Mouse (Mus musculus) myocyte (in vitro differentiated cells): ENCODE results near the gene Unc93b1.
"Not testable (repeated sequence)": the region's sequence is repeated elsewhere in the genome, so short reads cannot be mapped to it uniquely, and the experiment has no call there.

Source experiments
- CEBPB ChIP-seq: IDR thresholded peaks from 2 replicates; pipeline ENCODE4 v1.6.1; 2011; ENCODE audit warnings: mild to moderate bottlenecking, moderate library complexity; ENCODE audit not compliant: poor library complexity, insufficient read depth, severe bottlenecking
- MAX ChIP-seq: IDR thresholded peaks from one replicate; pipeline ENCODE4 v1.6.1; 2011; ENCODE audit warnings: low read depth, mild to moderate bottlenecking, control low read depth
- MYOG ChIP-seq, 3 experiments: IDR thresholded peaks; one replicate each; pipeline ENCODE4 v1.6.1; 2011; ENCODE audit warnings: control low read depth in 2 of 3, low read depth in 2 of 3, mild to moderate bottlenecking in 2 of 3; ENCODE audit not compliant: insufficient read length in 2 of 3, control insufficient read depth in 1 of 3, insufficient read depth in 1 of 3
- POLR2A ChIP-seq: IDR thresholded peaks from one replicate; pipeline ENCODE4 v1.6.1; 2011; ENCODE audit warnings: low read depth, mild to moderate bottlenecking, control low read depth, moderate library complexity; ENCODE audit not compliant: insufficient read length
- POLR2AphosphoS2 ChIP-seq: IDR thresholded peaks from one replicate; pipeline ENCODE4 v1.6.1; 2011; ENCODE audit warnings: low read depth, control low read depth; ENCODE audit not compliant: insufficient read length
- REST ChIP-seq: IDR thresholded peaks from one replicate; pipeline ENCODE4 v1.6.1; 2011; ENCODE audit warnings: mild to moderate bottlenecking, control low read depth, moderate library complexity; ENCODE audit not compliant: insufficient read depth, insufficient read length
- SRF ChIP-seq: IDR thresholded peaks from one replicate; pipeline ENCODE4 v1.6.1; 2011; ENCODE audit warnings: low read depth; ENCODE audit not compliant: control insufficient read depth, insufficient read length
- TCF12 ChIP-seq: IDR thresholded peaks from one replicate; pipeline ENCODE4 v1.6.1; 2011; ENCODE audit warnings: mild to moderate bottlenecking, control low read depth; ENCODE audit not compliant: poor library complexity, insufficient read depth, severe bottlenecking

GRCm38 (mm10) chr19:3961805-3962204 is 26.8 kb downstream of the Unc93b1 start:
- not testable (repeated sequence) for TF ChIP-seq MYOG (IDR thresholded peaks at IDR 0.05; ENCODE audit: control insufficient read depth in 1 of 3, insufficient read depth in 1 of 3, insufficient read length in 2 of 3, low read depth in 2 of 3); POLR2A; TCF12; REST; MAX; SRF; CEBPB; POLR2AphosphoS2
